Mouse (Mus musculus) intestine, embryonic 14.5 days (tissue): ENCODE measurements at regions not wholly inside any gene's neighbourhood (a gene's known extent, or its start where the extent isn't known, plus 50 kb on each side); places are given as distances from the start of the nearest gene placed in this dataset.
A peak's percentile ranks its signal among the peaks of the same experiment; 100 is the strongest.

Source experiments
- ATAC-seq: fragments of 200-750 bp; cut with Nextera tagmentation; replicated peaks from 2 replicates; pipeline ENCODE4 v1.8.0; 2017; ENCODE audit warnings: low read depth, moderate number of reproducible peaks, moderate TSS enrichment, moderate library complexity; ENCODE audit not compliant: low FRiP score, low TSS enrichment
- DNase-seq: peaks from one replicate; pipeline ENCODE4 v3.0.0-alpha.2; 2018; ENCODE audit warnings: low spot score
- H3K27ac ChIP-seq: fragments of 300-500 bp; sonication (generic); 2 replicates; pipeline ENCODE4 v1.5.1; 2014; ENCODE audit warnings: low read depth, mild to moderate bottlenecking, control low read depth
- H3K27me3 ChIP-seq: fragments of 300-500 bp; sonication (generic); replicated peaks from 2 replicates; pipeline ENCODE4 v1.6.1; 2014; ENCODE audit warnings: low read length, control low read depth; ENCODE audit not compliant: control insufficient read depth, insufficient read depth
- H3K36me3 ChIP-seq: fragments of 300-500 bp; sonication (generic); 2 replicates; pipeline ENCODE4 v1.6.1; 2014; ENCODE audit warnings: low read length, control low read depth; ENCODE audit not compliant: control insufficient read depth, insufficient read depth
- H3K4me1 ChIP-seq: fragments of 300-500 bp; sonication (generic); replicated peaks from 2 replicates; pipeline ENCODE4 v1.6.1; 2014; ENCODE audit warnings: low read length, control low read depth, mixed read lengths; ENCODE audit not compliant: control insufficient read depth, insufficient read depth
- H3K4me2 ChIP-seq: fragments of 300-500 bp; sonication (generic); 2 replicates; pipeline ENCODE4 v1.6.1; 2014; ENCODE audit warnings: low read length
- H3K4me3 ChIP-seq: fragments of 300-500 bp; sonication (generic); 2 replicates; pipeline ENCODE4 v1.5.1; 2014; ENCODE audit warnings: low read depth, low read length, control low read depth, mixed read lengths
- H3K9ac ChIP-seq: fragments of 300-500 bp; sonication (generic); 2 replicates; pipeline ENCODE4 v1.6.1; 2014; ENCODE audit warnings: mild to moderate bottlenecking, low read length
- H3K9me3 ChIP-seq: fragments of 300-500 bp; sonication (generic); 2 replicates; pipeline ENCODE4 v1.6.1; 2016; ENCODE audit warnings: low read length, control low read depth; ENCODE audit not compliant: control insufficient read depth
- WGBS: fragments of 180-500 bp; shearing (Covaris S2); extraction: QIAGEN DNeasy Blood & Tissue Kit; methylation state at CpG from one replicate; pipeline ENCODE4 v1.1.7; 2014; 5-methylcytosine and 5-hydroxymethylcytosine counted together

DNA sequence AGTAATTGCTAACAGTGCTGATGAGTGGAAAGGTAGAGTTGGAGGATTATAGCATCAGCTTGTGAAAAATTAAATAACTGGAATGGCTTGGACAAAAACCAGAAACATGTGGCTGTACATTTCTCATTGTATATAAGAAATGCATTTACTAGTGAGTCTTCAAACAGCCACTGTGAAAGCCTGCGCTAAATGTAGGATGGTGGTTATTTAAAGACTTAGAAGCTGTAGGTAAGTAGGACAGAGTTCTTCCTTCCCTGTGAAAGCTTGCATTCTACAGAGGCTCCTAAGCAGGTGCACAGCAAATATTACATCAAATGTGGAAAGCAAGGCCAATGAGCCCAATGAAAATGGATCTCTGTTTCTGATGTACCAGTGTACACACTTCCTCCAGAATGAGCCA, 2999.5 kb upstream of the Gm6569 start:
- no peak for DNase-seq
- H3K36me3 ChIP-seq: no peaks in the 10 kb centered on the region
- WGBS: 77% methylated on average over 1 of the region's 1 CpGs
- no peaks in the 10 kb centered on the region for H3K9me3 ChIP-seq
- no peak overlapping the region for H3K9ac ChIP-seq
- H3K27ac ChIP-seq: no peak overlapping the region
- no peaks in the 10 kb centered on the region for H3K4me1 ChIP-seq
- no peak overlapping the region for H3K4me3 ChIP-seq
- no peaks in the 10 kb centered on the region for H3K27me3 ChIP-seq
- ATAC-seq: no peak
- no peak overlapping the region for H3K4me2 ChIP-seq

GRCm38 (mm10) chr15:70842606-70843005, 2991.8 kb upstream of the Gm6569 start:
- no peak for ATAC-seq
- Histone ChIP-seq H3K9ac (no peak overlapping the region), H3K27me3 (no peaks in the 10 kb centered on the region), H3K36me3 (no peaks in the 10 kb centered on the region), H3K4me1 (no peaks in the 10 kb centered on the region), H3K4me3 (no peak overlapping the region), H3K9me3 (no peaks in the 10 kb centered on the region), H3K4me2 (no peak overlapping the region), H3K27ac (no peak overlapping the region)
- DNase-seq: no peak
- WGBS: 94% methylated on average over 1 of the region's 1 CpGs

DNA sequence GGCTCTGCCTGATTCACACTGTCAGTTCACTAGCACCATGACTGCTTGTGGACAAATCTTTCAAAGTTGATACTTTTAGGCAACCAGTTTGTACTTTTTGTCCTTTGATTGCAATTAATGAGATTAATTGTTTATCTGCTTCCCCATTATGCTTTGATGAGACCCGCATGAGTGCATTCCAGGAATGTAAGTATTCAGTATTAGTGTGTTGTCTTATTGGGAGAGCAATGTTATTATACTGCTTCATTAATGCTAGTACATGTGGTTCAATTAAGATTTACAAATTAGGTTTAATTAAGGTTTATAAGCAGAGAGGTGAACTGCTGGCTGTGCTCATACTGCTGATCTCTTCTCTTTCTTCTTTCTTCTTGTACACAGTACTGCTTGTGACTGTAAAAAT, 2984.7 kb upstream of the Gm6569 start:
- no peaks in the 10 kb centered on the region for H3K36me3 ChIP-seq
- H3K9me3 ChIP-seq: no peaks in the 10 kb centered on the region
- ATAC-seq: no peak
- H3K27me3 ChIP-seq: no peaks in the 10 kb centered on the region
- no peak overlapping the region for H3K9ac ChIP-seq
- 91% methylated on average over 1 of the region's 1 CpGs for WGBS
- H3K27ac ChIP-seq: no peak overlapping the region
- H3K4me3 ChIP-seq: no peak overlapping the region
- H3K4me1 ChIP-seq: no peaks in the 10 kb centered on the region
- DNase-seq: no peak
- H3K4me2 ChIP-seq: no peak overlapping the region

GRCm38 (mm10) chr15:70850496-70850895, 2983.9 kb upstream of the Gm6569 start:
- no peaks in the 10 kb centered on the region for H3K27me3 ChIP-seq
- H3K9me3 ChIP-seq: no peaks in the 10 kb centered on the region
- no peaks in the 10 kb centered on the region for H3K4me1 ChIP-seq
- no peak overlapping the region for H3K27ac ChIP-seq
- H3K4me3 ChIP-seq: no peak overlapping the region
- WGBS: 75% methylated on average over 1 of the region's 1 CpGs
- DNase-seq (no peak), ATAC-seq (peak; percentile 68; the same call in 1 of the 2 replicates)
- H3K9ac ChIP-seq: no peak overlapping the region
- H3K36me3 ChIP-seq: no peaks in the 10 kb centered on the region
- no peak overlapping the region for H3K4me2 ChIP-seq
